Mouse (Mus musculus): Measurements from ENCODE around the gene Arhgap27.

DNA sequence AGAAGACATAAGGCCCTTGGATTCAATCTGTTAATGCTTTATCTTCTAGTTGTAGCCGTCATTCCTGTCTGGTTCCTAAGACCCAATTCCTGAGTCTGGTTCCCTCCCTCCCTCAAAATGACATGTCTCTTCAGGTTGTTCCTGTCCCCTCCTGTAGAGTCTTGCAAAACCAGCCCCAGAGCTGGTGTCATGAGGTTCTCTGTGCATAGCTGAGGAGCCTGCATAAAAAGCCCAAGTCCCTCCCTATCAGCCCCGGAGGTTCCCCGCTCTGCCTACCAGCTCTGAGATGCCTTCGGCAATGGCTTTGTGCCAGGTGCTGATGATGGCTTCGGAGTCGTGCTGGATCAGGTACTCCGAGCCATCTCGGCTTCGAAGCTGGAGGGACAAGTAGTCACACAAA, 28.6 kb downstream of the Arhgap27 start:
- TF ChIP-seq CTCF (conservative IDR thresholded peaks at IDR 0.05 in 1 of 2, IDR thresholded peaks at IDR 0.05 in 1 of 2; ENCODE audit: low read depth in 2 of 2, low read length in 2 of 2): no peak
- TF ChIP-seq HCFC1 (IDR thresholded peaks at IDR 0.05; ENCODE audit: low read depth, low read length): no peak
- no peak for TF ChIP-seq ZMIZ1 (IDR thresholded peaks at IDR 0.05; ENCODE audit: low read depth, low read length)
- TF ChIP-seq EP300 (IDR thresholded peaks at IDR 0.05; ENCODE audit: low read length): no peak
- TF ChIP-seq ZC3H11A (IDR thresholded peaks at IDR 0.05; ENCODE audit: low read depth, low read length): no peak
- TF ChIP-seq NRF1 (IDR thresholded peaks at IDR 0.05; ENCODE audit: low read depth, low read length): no peak
- TF ChIP-seq POLR2A (IDR thresholded peaks at IDR 0.05; ENCODE audit: low read depth, low read length): no peak
- TF ChIP-seq CHD2 (IDR thresholded peaks at IDR 0.05; ENCODE audit: low read length): no peak
- TF ChIP-seq MAZ (IDR thresholded peaks at IDR 0.05; ENCODE audit: low read depth, low read length): no peak
- TF ChIP-seq MAX (IDR thresholded peaks at IDR 0.05; ENCODE audit: low read length): no peak
- no peak for TF ChIP-seq TCF12 (IDR thresholded peaks at IDR 0.05; ENCODE audit: low read depth, low read length)
- TF ChIP-seq JUND (conservative IDR thresholded peaks at IDR 0.05; ENCODE audit: low read depth, low read length): no peak
- TF ChIP-seq UBTF (IDR thresholded peaks at IDR 0.05; ENCODE audit: low read depth, low read length): no peak
- no peak for TF ChIP-seq CHD1 (IDR thresholded peaks at IDR 0.05; ENCODE audit: low read depth, low read length)
